Comparison of ENCODE assay signal across 20 mouse cellular contexts in genomic region chr16:38287357-38287756, GRCm38 (mm10). TPM values are rescaled to one million over a fixed set of nuclear protein-coding genes. Genes with fewer than 3 reads are reported as not detected.
"Had no signal": no experiment of that assay in that cellular context is flagged by ENCODE, and none has a peak within 500 bp of the region (broad histone marks: within the 10 kb centered on the region; RNA-seq: fewer than 3 reads in every experiment).

No protein-coding gene starts in this region.

- H3K27me3 ChIP-seq: midbrain, embryonic 15.5 days; neural tube, embryonic 13.5 days; stomach, embryonic 15.5 days had no signal

- H3K4me1 ChIP-seq: midbrain, embryonic 15.5 days had no signal

- H3K4me2 ChIP-seq: lung, embryonic 14.5 days; midbrain, embryonic 11.5 days; midbrain, embryonic 15.5 days; neural tube, embryonic 13.5 days; stomach, embryonic 15.5 days had no signal

- ATAC-seq: midbrain, embryonic 15.5 days had no signal

- H3K36me3 ChIP-seq: limb, embryonic 10.5 days; midbrain, embryonic 15.5 days; neural tube, embryonic 13.5 days; stomach, embryonic 15.5 days had no signal

- H3K9ac ChIP-seq: lung, embryonic 14.5 days; midbrain, embryonic 15.5 days; neural tube, embryonic 13.5 days; stomach, embryonic 15.5 days had no signal

- H3K9me3 ChIP-seq: limb, embryonic 10.5 days; megakaryocyte, embryonic 14.5 days; midbrain, embryonic 15.5 days; neural tube, embryonic 13.5 days; stomach, embryonic 15.5 days had no signal

- H3K27ac ChIP-seq: kidney, postnatal 0 days; layer of hippocampus, adult 2 months; left cerebral cortex, adult 2 months; midbrain, embryonic 15.5 days; neural tube, embryonic 13.5 days; stomach, embryonic 15.5 days had no signal

- DNase-seq: lung, embryonic 14.5 days; lung, postnatal 10 days; lung, postnatal 4 days; retina, postnatal 1 day; right cerebral cortex, postnatal 4 days; thymus, postnatal 36 days had no signal

- H3K4me3 ChIP-seq: layer of hippocampus, adult 2 months; left cerebral cortex, adult 2 months; limb, embryonic 10.5 days; midbrain, embryonic 15.5 days; neural tube, embryonic 13.5 days; stomach, embryonic 15.5 days had no signal

RNA-seq across cellular contexts. Expression of gene Nr1i2, which starts 7.3 kb away (rescaled TPM):
- total RNA-seq: layer of hippocampus, adult 2 months; layer of hippocampus, postnatal 14 days; left cerebral cortex, adult 2 months; left cerebral cortex, postnatal 14 days had no signal
- polyA plus RNA-seq: limb, embryonic 10.5 days; lung, embryonic 14.5 days; midbrain, embryonic 11.5 days; spleen, adult 2 months; thymus, postnatal 0 days had no signal

RNA-seq across cellular contexts. Expression of gene Maats1, which starts 54.6 kb away (rescaled TPM):
- polyA plus RNA-seq: limb, embryonic 10.5 days had no signal

RNA-seq across cellular contexts. Expression of gene Gm21987, which starts 59.5 kb away (rescaled TPM):
- total RNA-seq: layer of hippocampus, adult 2 months; layer of hippocampus, postnatal 14 days; left cerebral cortex, adult 2 months; left cerebral cortex, postnatal 14 days had no signal
- polyA plus RNA-seq: kidney, postnatal 0 days; limb, embryonic 10.5 days; limb, embryonic 14.5 days; lung, embryonic 14.5 days; midbrain, embryonic 11.5 days; midbrain, embryonic 15.5 days; neural tube, embryonic 13.5 days; spleen, adult 2 months; stomach, embryonic 15.5 days; thymus, postnatal 0 days had no signal
